Mouse (Mus musculus) hindbrain, postnatal 0 days (tissue): ENCODE data around the gene Upf1. TPM values are rescaled to one million over a fixed set of nuclear protein-coding genes. Genes with fewer than 3 reads are reported as not detected.

Experiments
- ATAC-seq: fragments of 200-750 bp; cut with Nextera tagmentation; 2 replicates; pipeline ENCODE4 v1.8.0; 2017; ENCODE audit warnings: mild to moderate bottlenecking, moderate TSS enrichment, moderate library complexity
- DNase-seq: peaks from one replicate; pipeline ENCODE4 v3.0.0-alpha.2; 2015; ENCODE audit warnings: low spot score
- H3K27ac ChIP-seq: fragments of 300-500 bp; sonication (generic); 2 replicates; pipeline ENCODE4 v1.5.1; 2014; ENCODE audit warnings: mild to moderate bottlenecking
- H3K27me3 ChIP-seq: fragments of 300-500 bp; sonication (generic); 2 replicates; pipeline ENCODE4 v1.6.1; 2014; ENCODE audit warnings: low read length, mixed read lengths; ENCODE audit not compliant: insufficient read depth
- H3K36me3 ChIP-seq: fragments of 300-500 bp; sonication (generic); 2 replicates; pipeline ENCODE4 v1.6.1; 2014; ENCODE audit warnings: low read length, mixed read lengths; ENCODE audit not compliant: insufficient read depth
- H3K4me1 ChIP-seq: fragments of 300-500 bp; sonication (generic); 2 replicates; pipeline ENCODE4 v1.6.1; 2014; ENCODE audit warnings: antibody characterized with exemption, low read length, mixed read lengths; ENCODE audit not compliant: insufficient read depth
- H3K4me2 ChIP-seq: fragments of 300-500 bp; sonication (generic); 2 replicates; pipeline ENCODE4 v1.6.1; 2014; ENCODE audit warnings: low read depth, mild to moderate bottlenecking, low read length, moderate library complexity, mixed read lengths
- H3K4me3 ChIP-seq: fragments of 300-500 bp; sonication (generic); 2 replicates; pipeline ENCODE4 v1.5.1; 2014; ENCODE audit warnings: low read length
- H3K9ac ChIP-seq: fragments of 300-500 bp; sonication (generic); replicated peaks from 2 replicates; pipeline ENCODE4 v1.6.1; 2014; ENCODE audit warnings: mild to moderate bottlenecking, low read length, moderate library complexity, mixed read lengths
- H3K9me3 ChIP-seq: fragments of 300-500 bp; sonication (generic); 2 replicates; pipeline ENCODE4 v1.6.1; 2016; ENCODE audit warnings: low read length, mixed read lengths
- CTCF ChIP-seq: IDR thresholded peaks from 2 replicates; pipeline ENCODE4 v1.5.1; 2016; ENCODE audit warnings: antibody characterized with exemption, control low read depth, low read depth
- WGBS: fragments of 180-500 bp; shearing (Covaris S2); extraction: QIAGEN DNeasy Blood & Tissue Kit; methylation state at CpG from one replicate; pipeline ENCODE4 v1.1.7; 2014; 5-methylcytosine and 5-hydroxymethylcytosine counted together
- polyA plus RNA-seq: library from polyadenylated mRNA; unstranded; fragments of >200 nt; fragmentation: Nextera tagmentation; extraction: Ambion mirVana; gene quantifications from 2 replicates; pipeline ENCODE4 v1.2.1, GENCODE M21; 2015
- total RNA-seq: library from RNA; depleted of rRNA; stranded (reverse); fragments of >200 nt; gene quantifications from 2 replicates; pipeline ENCODE4 v1.2.3, GENCODE M21; 2014; rRNA removed

Upf1 gene
- total and polyA plus RNA-seq, 2 experiments from 2014 or later = 8.6 to 48.4 TPM

DNA sequence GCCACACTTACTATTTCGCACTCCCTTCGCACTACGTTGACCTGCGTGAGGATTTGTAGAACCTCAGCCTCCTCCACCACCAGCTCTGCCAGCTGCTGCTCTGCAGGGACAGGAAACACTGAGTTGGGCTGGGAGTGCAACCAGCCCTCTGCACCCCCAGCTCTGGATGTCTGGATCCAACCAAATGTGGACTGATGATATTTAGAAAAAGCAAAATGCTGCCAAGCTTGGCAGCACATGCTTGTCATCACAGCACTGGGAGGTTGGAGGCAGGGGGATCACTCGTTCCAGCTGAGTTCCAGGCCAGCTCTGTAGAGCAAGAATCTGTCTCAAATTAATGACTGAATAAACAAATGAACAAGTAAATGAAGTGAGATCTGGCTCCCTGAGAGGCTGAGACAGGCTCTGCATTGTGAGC is 59.1 kb downstream of the Upf1 start:
- Histone ChIP-seq H3K4me3 (no peak overlapping the region), H3K9me3 (no peaks in the 10 kb centered on the region), H3K4me1 (no peaks in the 10 kb centered on the region), H3K36me3 (peaks cover 40% of the 10 kb centered on the region), H3K9ac (no peak overlapping the region), H3K27me3 (no peaks in the 10 kb centered on the region), H3K4me2 (no peak overlapping the region), H3K27ac (no peak overlapping the region)
- ATAC-seq = no peak
- no peak for DNase-seq
- no peak for TF ChIP-seq CTCF
- 69% methylated on average over 5 of the region's 5 CpGs for WGBS

DNA sequence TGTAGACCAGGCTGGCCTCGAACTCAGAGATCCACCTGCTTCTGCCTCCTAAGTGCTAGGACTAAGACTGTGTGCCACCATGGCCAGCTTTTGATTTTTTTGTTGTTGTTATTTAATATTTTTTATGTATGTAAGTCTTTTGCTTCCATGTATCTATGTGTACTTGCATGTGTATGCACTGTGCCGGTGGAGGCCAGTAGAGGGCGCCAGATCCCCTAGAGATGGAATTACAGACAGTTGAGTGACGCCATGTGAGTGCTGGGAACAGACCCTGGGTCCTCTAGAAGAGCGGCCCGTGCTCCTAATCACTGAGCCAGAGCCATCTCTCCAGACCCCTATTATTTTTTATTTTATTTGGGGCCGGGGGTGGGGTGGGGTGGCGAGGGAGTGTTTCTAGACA is 66.3 kb downstream of the Upf1 start:
- Histone ChIP-seq H3K4me1 (no peaks in the 10 kb centered on the region), H3K27me3 (no peaks in the 10 kb centered on the region), H3K27ac (no peak overlapping the region), H3K9ac (no peak overlapping the region), H3K9me3 (no peaks in the 10 kb centered on the region), H3K4me3 (no peak overlapping the region), H3K36me3 (peaks cover 19% of the 10 kb centered on the region; the same call in 1 of the 2 replicates), H3K4me2 (no peak overlapping the region)
- TF ChIP-seq CTCF = no peak
- no peak for ATAC-seq
- DNase-seq = no peak
- 91% methylated on average over 8 of the region's 8 CpGs for WGBS

DNA sequence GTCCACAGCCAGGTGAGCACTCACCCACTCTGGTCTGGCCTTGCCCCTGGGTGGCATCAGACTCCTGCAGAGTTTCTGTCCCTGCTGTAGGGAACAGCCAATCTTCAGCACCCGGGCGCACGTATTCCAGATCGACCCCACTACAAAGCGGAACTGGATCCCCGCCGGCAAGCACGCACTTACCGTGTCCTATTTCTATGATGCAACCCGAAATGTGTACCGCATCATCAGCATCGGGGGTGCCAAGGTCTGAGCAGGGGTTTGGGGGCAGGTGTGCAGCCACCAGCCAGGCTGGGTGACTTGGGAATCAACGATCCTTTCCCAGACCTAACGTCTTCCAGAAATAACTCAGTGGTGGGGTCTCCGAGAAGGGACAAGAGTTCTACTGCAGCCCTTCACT is 67.8 kb downstream of the Upf1 start:
- Histone ChIP-seq H3K9me3 (no peaks in the 10 kb centered on the region), H3K9ac (no peak overlapping the region), H3K4me3 (no peak overlapping the region), H3K36me3 (peaks cover 19% of the 10 kb centered on the region; the same call in 1 of the 2 replicates), H3K27me3 (no peaks in the 10 kb centered on the region), H3K4me1 (no peaks in the 10 kb centered on the region), H3K27ac (no peak overlapping the region), H3K4me2 (no peak overlapping the region)
- DNase-seq = no peak
- no peak for TF ChIP-seq CTCF
- 96% methylated on average over 15 of the region's 15 CpGs for WGBS
- no peak for ATAC-seq

DNA sequence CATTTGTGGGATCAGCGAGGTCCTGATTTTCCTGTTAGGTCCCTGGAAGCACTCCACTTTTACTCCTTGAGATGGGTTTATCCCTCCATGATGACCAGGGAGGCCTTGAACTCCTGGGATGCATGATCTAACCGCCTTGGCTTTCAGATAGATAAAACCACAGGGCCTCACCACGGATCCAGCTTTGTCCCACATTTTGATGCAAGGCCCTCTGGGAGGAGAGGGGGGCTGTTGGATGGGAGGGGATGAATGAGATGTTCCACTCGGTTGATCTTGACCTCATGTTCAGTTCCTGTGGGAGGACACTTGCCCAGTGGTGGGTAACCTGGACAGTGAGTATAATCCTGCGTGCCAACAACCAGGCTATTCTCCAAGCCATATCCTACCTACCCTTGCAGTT is 68.7 kb downstream of the Upf1 start:
- DNase-seq = no peak
- TF ChIP-seq CTCF = no peak
- Histone ChIP-seq H3K36me3 (peaks cover 18% of the 10 kb centered on the region; the same call in 1 of the 2 replicates), H3K4me3 (no peak overlapping the region), H3K9ac (no peak overlapping the region), H3K4me2 (no peak overlapping the region), H3K27me3 (no peaks in the 10 kb centered on the region), H3K4me1 (no peaks in the 10 kb centered on the region), H3K27ac (no peak overlapping the region), H3K9me3 (no peaks in the 10 kb centered on the region)
- no peak for ATAC-seq
- 67% methylated on average over 5 of the region's 5 CpGs for WGBS

DNA sequence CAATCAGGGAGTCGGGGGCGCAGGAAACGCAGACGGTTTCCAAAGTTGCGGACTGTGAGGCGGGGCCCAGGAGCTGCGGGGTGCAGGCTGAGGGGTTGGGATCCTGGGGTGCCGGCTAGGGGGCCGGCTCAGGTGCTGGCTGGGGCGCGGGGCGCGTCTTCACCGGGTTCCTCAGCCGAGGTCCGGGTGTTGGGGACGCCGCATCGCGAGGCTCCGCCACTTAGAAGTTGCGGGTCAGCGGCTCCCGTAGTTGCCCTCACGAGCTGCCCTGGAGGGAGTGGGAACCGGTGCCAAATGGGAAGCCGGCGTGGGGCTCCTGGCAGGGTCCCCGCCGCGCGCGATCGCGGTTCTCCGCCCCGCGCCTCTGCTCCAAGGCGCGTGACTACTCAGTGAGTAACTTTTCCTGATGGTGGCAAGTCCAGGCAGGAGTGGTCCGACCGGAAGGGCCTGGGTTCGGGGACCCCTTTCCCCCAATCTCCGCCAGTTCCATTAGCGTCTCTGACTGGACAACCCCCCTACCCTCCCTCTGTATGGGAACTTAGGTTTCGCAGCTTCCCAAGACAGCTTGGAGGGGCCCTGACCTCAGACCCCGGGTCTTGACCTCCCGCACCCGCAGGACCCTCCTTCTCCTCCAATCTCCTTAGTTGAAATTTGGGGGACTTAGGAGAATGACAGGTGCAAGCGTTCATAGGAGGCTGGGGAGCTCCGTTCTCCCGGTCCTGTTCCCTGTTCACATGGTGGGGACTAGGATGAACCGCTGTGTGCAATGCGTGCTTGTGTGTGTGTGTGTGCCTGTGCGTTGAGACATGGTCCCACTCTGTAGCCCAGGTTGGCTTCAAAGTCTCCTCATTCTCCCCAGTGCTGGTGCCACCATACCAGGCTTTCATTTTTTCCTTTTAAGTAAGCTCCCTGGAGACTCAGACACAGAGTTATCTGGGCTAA is 69.7 kb downstream of the Upf1 start:
- peak overlapping the region; percentile 92 for H3K4me2 ChIP-seq
- H3K36me3 ChIP-seq = peaks cover 15% of the 10 kb centered on the region; the same call in 1 of the 2 replicates
- no peak for TF ChIP-seq CTCF
- no peaks in the 10 kb centered on the region for H3K9me3 ChIP-seq
- peak; percentile 40 for DNase-seq
- H3K27ac ChIP-seq = peak overlapping the region; percentile 73; the same call in 1 of the 2 replicates
- ATAC-seq = peak; percentile 60
- peak overlapping the region; percentile 81 for H3K9ac ChIP-seq
- H3K4me1 ChIP-seq = no peaks in the 10 kb centered on the region
- peak overlapping the region; percentile 81 for H3K4me3 ChIP-seq
- WGBS = 1% methylated on average over 45 of the region's 55 CpGs
- no peaks in the 10 kb centered on the region for H3K27me3 ChIP-seq

DNA sequence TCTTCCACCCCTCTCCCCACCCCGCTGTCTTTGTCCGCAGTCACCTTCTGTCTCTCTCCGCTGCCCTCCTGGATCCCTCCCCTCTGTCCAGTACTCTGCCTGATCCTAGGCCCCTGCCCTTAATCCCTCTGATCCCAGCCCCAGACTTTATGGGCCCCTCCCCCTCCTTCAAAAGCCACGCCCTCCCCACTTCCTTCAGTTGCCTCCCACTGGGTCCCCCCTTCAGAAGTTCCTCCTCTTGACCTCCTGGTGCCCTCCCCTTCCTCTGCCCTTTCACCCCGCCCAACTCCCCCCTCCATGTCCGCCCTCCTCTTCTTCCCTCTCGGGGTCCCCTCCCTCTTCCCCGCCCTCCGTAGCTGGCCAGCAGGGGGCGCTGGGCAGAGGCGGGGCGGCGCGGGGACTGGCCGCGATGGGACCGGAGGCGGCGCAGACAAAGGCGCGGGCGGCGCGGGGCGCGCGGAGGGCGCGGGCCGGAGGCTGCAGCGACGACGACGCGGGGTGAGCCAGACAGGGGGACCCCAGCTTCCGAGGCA is 70.4 kb downstream of the Upf1 start, which contains the start of gene Homer3:
Homer3 (plus strand) TSS at position 225 of the 533 bp plus-strand sequence.
- Histone ChIP-seq H3K4me3 (peak within 1 kb of the TSS; percentile 81), H3K4me1 (no peaks in the 10 kb centered on the region), H3K27me3 (no peaks in the 10 kb centered on the region), H3K4me2 (peak within 1 kb of the TSS; percentile 92), H3K36me3 (peaks cover 15% of the 10 kb centered on the region; the same call in 1 of the 2 replicates), H3K9me3 (no peaks in the 10 kb centered on the region), H3K27ac (peak within 1 kb of the TSS; percentile 73; the same call in 1 of the 2 replicates), H3K9ac (peak within 1 kb of the TSS; percentile 81)
- under 1% methylated on average over 35 of the region's 36 CpGs for WGBS
- peak; percentile 84 for DNase-seq
- TF ChIP-seq CTCF = peak; percentile 78
- ATAC-seq = peak; percentile 85

Other genes starting within 250 kb of the Upf1 start
- gene Ncan, start 232.4 kb downstream of the Upf1 start, total RNA-seq = 429 and 473 TPM in 2 replicates
- gene Ncan, start 232.4 kb downstream of the Upf1 start, polyA plus RNA-seq = 155 and 183 TPM in 2 replicates
- gene Nr2c2ap, start 221.9 kb downstream of the Upf1 start, total RNA-seq = 6.1 and 9.4 TPM in 2 replicates
- gene Nr2c2ap, start 221.9 kb downstream of the Upf1 start, polyA plus RNA-seq = 48.5 and 50.2 TPM in 2 replicates
- 13.8 and 20.5 TPM in 2 replicates for gene Rfxank, start 214.1 kb downstream of the Upf1 start, total RNA-seq
- gene Rfxank, start 214.1 kb downstream of the Upf1 start, polyA plus RNA-seq = 8.4 and 9.7 TPM in 2 replicates
- gene Borcs8, start 213.8 kb downstream of the Upf1 start, total RNA-seq = 71.4 and 74.0 TPM in 2 replicates
- 47.5 and 55.0 TPM in 2 replicates for gene Borcs8, start 213.8 kb downstream of the Upf1 start, polyA plus RNA-seq
- 0.40 and 0.52 TPM in 2 replicates for gene Mef2b, start 213.6 kb downstream of the Upf1 start, total RNA-seq
- 0.90 and 1.1 TPM in 2 replicates for gene Mef2b, start 213.6 kb downstream of the Upf1 start, polyA plus RNA-seq
- 53.7 and 72.4 TPM in 2 replicates for gene Tmem161a, start 180.9 kb downstream of the Upf1 start, total RNA-seq
- 45.2 and 46.4 TPM in 2 replicates for gene Tmem161a, start 180.9 kb downstream of the Upf1 start, polyA plus RNA-seq
- 12.0 and 17.1 TPM in 2 replicates for gene Slc25a42, start 141.0 kb downstream of the Upf1 start, total RNA-seq
- gene Slc25a42, start 141.0 kb downstream of the Upf1 start, polyA plus RNA-seq = 8.2 and 8.3 TPM in 2 replicates
- 123 and 128 TPM in 2 replicates for gene Sugp2, start 119.1 kb downstream of the Upf1 start, total RNA-seq
- 56.7 and 61.4 TPM in 2 replicates for gene Sugp2, start 119.1 kb downstream of the Upf1 start, polyA plus RNA-seq
- 108 TPM in 2 replicates for gene Armc6, start 118.8 kb downstream of the Upf1 start, total RNA-seq
- 96.4 and 102 TPM in 2 replicates for gene Armc6, start 118.8 kb downstream of the Upf1 start, polyA plus RNA-seq
- gene Homer3, start 70.5 kb downstream of the Upf1 start, total RNA-seq = 40.3 and 42.3 TPM in 2 replicates
- 20.4 and 21.2 TPM in 2 replicates for gene Homer3, start 70.5 kb downstream of the Upf1 start, polyA plus RNA-seq
- gene Ddx49, start 50.8 kb downstream of the Upf1 start, total RNA-seq = 36.4 and 53.8 TPM in 2 replicates
- 40.4 and 47.5 TPM in 2 replicates for gene Ddx49, start 50.8 kb downstream of the Upf1 start, polyA plus RNA-seq
- 126 and 159 TPM in 2 replicates for gene Cope, start 50.8 kb downstream of the Upf1 start, total RNA-seq
- gene Cope, start 50.8 kb downstream of the Upf1 start, polyA plus RNA-seq = 286 and 291 TPM in 2 replicates
- 92.5 and 101 TPM in 2 replicates for gene Cers1, start 37.5 kb downstream of the Upf1 start, total RNA-seq
- 43.4 and 45.5 TPM in 2 replicates for gene Cers1, start 37.5 kb downstream of the Upf1 start, polyA plus RNA-seq
- 5.3 and 8.4 TPM in 2 replicates for gene Gdf1, start 23.5 kb downstream of the Upf1 start, total RNA-seq
- gene Gdf1, start 23.5 kb downstream of the Upf1 start, polyA plus RNA-seq = 6.0 and 6.9 TPM in 2 replicates
- 0.21 and 0.29 TPM in 2 replicates for gene Comp, start 20.3 kb upstream of the Upf1 start, total RNA-seq
- 0.25 and 0.33 TPM in 2 replicates for gene Comp, start 20.3 kb upstream of the Upf1 start, polyA plus RNA-seq
- gene Crtc1, start 86.3 kb upstream of the Upf1 start, total RNA-seq = 51.8 and 54.0 TPM in 2 replicates
- 31.5 and 39.3 TPM in 2 replicates for gene Crtc1, start 86.3 kb upstream of the Upf1 start, polyA plus RNA-seq
- 61.8 and 65.4 TPM in 2 replicates for gene Klhl26, start 123.7 kb upstream of the Upf1 start, total RNA-seq
- gene Klhl26, start 123.7 kb upstream of the Upf1 start, polyA plus RNA-seq = 33.6 and 35.8 TPM in 2 replicates
- gene Tmem59l, start 134.1 kb upstream of the Upf1 start, total RNA-seq = 196 and 198 TPM in 2 replicates
- gene Tmem59l, start 134.1 kb upstream of the Upf1 start, polyA plus RNA-seq = 191 and 205 TPM in 2 replicates
- 6.5 and 26.7 TPM in 2 replicates for gene Crlf1, start 139.9 kb upstream of the Upf1 start, total RNA-seq
- 16.3 and 17.3 TPM in 2 replicates for gene Crlf1, start 139.9 kb upstream of the Upf1 start, polyA plus RNA-seq
- gene Rex1bd, start 153.5 kb upstream of the Upf1 start, total RNA-seq = 140 TPM in 2 replicates
- 188 and 190 TPM in 2 replicates for gene Rex1bd, start 153.5 kb upstream of the Upf1 start, polyA plus RNA-seq
- 510 and 535 TPM in 2 replicates for gene Uba52, start 157.5 kb upstream of the Upf1 start, total RNA-seq
- gene Uba52, start 157.5 kb upstream of the Upf1 start, polyA plus RNA-seq = 717 and 784 TPM in 2 replicates
- 532 and 593 TPM in 2 replicates for gene Fkbp8, start 174.4 kb upstream of the Upf1 start, total RNA-seq
- gene Fkbp8, start 174.4 kb upstream of the Upf1 start, polyA plus RNA-seq = 343 and 360 TPM in 2 replicates
- 48.7 and 56.8 TPM in 2 replicates for gene Kxd1, start 174.7 kb upstream of the Upf1 start, total RNA-seq
- gene Kxd1, start 174.7 kb upstream of the Upf1 start, polyA plus RNA-seq = 53.8 and 56.6 TPM in 2 replicates
- 15.6 and 16.7 TPM in 2 replicates for gene Ell, start 186.2 kb upstream of the Upf1 start, total RNA-seq
- 10.0 and 10.8 TPM in 2 replicates for gene Ell, start 186.2 kb upstream of the Upf1 start, polyA plus RNA-seq
- 152 and 207 TPM in 2 replicates for gene Isyna1, start 241.1 kb upstream of the Upf1 start, total RNA-seq
- gene Isyna1, start 241.1 kb upstream of the Upf1 start, polyA plus RNA-seq = 99.3 and 113 TPM in 2 replicates